Mouse (Mus musculus) brain, embryonic 18.5 days (tissue): ENCODE results near the gene Prkg1.
"Not testable (repeated sequence)": the region's sequence is repeated elsewhere in the genome, so short reads cannot be mapped to it uniquely, and the experiment has no call there.

Source experiments
- DNase-seq: peaks from one replicate; pipeline ENCODE4 v3.0.0-alpha.2; 2012; ENCODE audit warnings: low read depth, low spot score

Prkg1 gene

GRCm38 (mm10) chr19:31291231-31291630 lies 473.6 kb downstream of the Prkg1 start:
- no peak for DNase-seq

- DNase-seq, result no peak
Observed at GRCm38 (mm10) chr19:31284581-31284980, 480.3 kb downstream of the Prkg1 start.

- no peak for DNase-seq
Observed at GRCm38 (mm10) chr19:31284126-31284525, 480.7 kb downstream of the Prkg1 start.

GRCm38 (mm10) chr19:31283617-31284016 lies 481.2 kb downstream of the Prkg1 start:
- DNase-seq, result no peak

- no peak for DNase-seq
Observed at GRCm38 (mm10) chr19:31279797-31280486, 484.9 kb downstream of the Prkg1 start.

GRCm38 (mm10) chr19:31262438-31262837 lies 502.4 kb downstream of the Prkg1 start:
- no peak for DNase-seq

GRCm38 (mm10) chr19:31260494-31260893 lies 504.3 kb downstream of the Prkg1 start:
- DNase-seq, result no peak

GRCm38 (mm10) chr19:31255780-31256179 lies 509.1 kb downstream of the Prkg1 start:
- DNase-seq, result no peak

- DNase-seq, result no peak
Observed at GRCm38 (mm10) chr19:31232410-31232809, 532.4 kb downstream of the Prkg1 start.

GRCm38 (mm10) chr19:31228385-31228784 lies 536.4 kb downstream of the Prkg1 start:
- DNase-seq, result no peak

- no peak for DNase-seq
Observed at GRCm38 (mm10) chr19:31223457-31223856, 541.4 kb downstream of the Prkg1 start.

GRCm38 (mm10) chr19:31219261-31219660 lies 545.6 kb downstream of the Prkg1 start:
- not testable (repeated sequence) for DNase-seq

- no peak for DNase-seq
Observed at GRCm38 (mm10) chr19:31210850-31211249, 554.0 kb downstream of the Prkg1 start.

GRCm38 (mm10) chr19:31210449-31210848 lies 554.4 kb downstream of the Prkg1 start:
- DNase-seq, result no peak

- no peak for DNase-seq
Observed at GRCm38 (mm10) chr19:31199583-31199982, 565.2 kb downstream of the Prkg1 start.

GRCm38 (mm10) chr19:31198461-31198860 lies 566.4 kb downstream of the Prkg1 start:
- DNase-seq, result no peak

GRCm38 (mm10) chr19:31197076-31197475 lies 567.8 kb downstream of the Prkg1 start:
- DNase-seq, result no peak

GRCm38 (mm10) chr19:31188559-31189218 lies 576.1 kb downstream of the Prkg1 start:
- DNase-seq, result peak; percentile 28

GRCm38 (mm10) chr19:31180757-31181156 lies 584.1 kb downstream of the Prkg1 start:
- DNase-seq, result peak; percentile 77

- no peak for DNase-seq
Observed at GRCm38 (mm10) chr19:31177279-31177922, 587.4 kb downstream of the Prkg1 start.

GRCm38 (mm10) chr19:31170985-31171384 lies 593.8 kb downstream of the Prkg1 start:
- DNase-seq, result no peak

GRCm38 (mm10) chr19:31158944-31159460 lies 605.8 kb downstream of the Prkg1 start:
- DNase-seq, result no peak
